Mouse (Mus musculus): Measurements from ENCODE around the gene BC028528. TPM values are rescaled to one million over a fixed set of nuclear protein-coding genes. Genes with fewer than 3 reads are reported as not detected.
"Not testable (repeated sequence)": the region's sequence is repeated elsewhere in the genome, so short reads cannot be mapped to it uniquely, and the experiment has no call there.

Gene BC028528
- 21.1 and 32.7 TPM in 2 replicates for total RNA-seq (2021)
- long read RNA-seq, experiment 1, transcript BC028528-202 (6 exons, 809 nt), result major isoform, 12 of 20 reads
- long read RNA-seq, experiment 1, partial matches to known transcripts, result 3 of 20 reads
- long read RNA-seq, experiment 1, other reads (novel, unspliced or antisense), result 0 of 20 reads
- long read RNA-seq, experiment 2, transcript BC028528-202 (6 exons, 809 nt), result major isoform, 8 of 18 reads
- long read RNA-seq, experiment 2, transcript BC028528-201 (6 exons, 752 nt), result minor isoform, 6 of 18 reads
- long read RNA-seq, experiment 2, partial matches to known transcripts, result 0 of 18 reads
- long read RNA-seq, experiment 2, other reads (novel, unspliced or antisense), result 3 of 18 reads

- peak; percentile 69 for DNase-seq
These were observed at the start of gene BC028528 for GRCm38 (mm10) chr3:95891211-95892065. Gene BC028528, minus strand, starts transcription at chr3:95892005.

GRCm38 (mm10) chr3:95938835-95939234, 47.0 kb upstream of the BC028528 start:
- DNase-seq, result peak; percentile 52

- peak; percentile 54 for DNase-seq
These were observed 46.4 kb upstream of the BC028528 start for GRCm38 (mm10) chr3:95938217-95938616.

- no peak for DNase-seq
These were observed 42.6 kb upstream of the BC028528 start for GRCm38 (mm10) chr3:95934448-95934847.

- DNase-seq, result no peak
These were observed 41.4 kb upstream of the BC028528 start for GRCm38 (mm10) chr3:95933111-95933750.

- DNase-seq, result no peak
These were observed 40.8 kb upstream of the BC028528 start for GRCm38 (mm10) chr3:95932566-95932965.

GRCm38 (mm10) chr3:95932157-95932556, 40.4 kb upstream of the BC028528 start:
- DNase-seq, result no peak

GRCm38 (mm10) chr3:95931471-95931870, 39.7 kb upstream of the BC028528 start:
- DNase-seq, result no peak

GRCm38 (mm10) chr3:95930471-95930789, 38.6 kb upstream of the BC028528 start:
- no peak for DNase-seq

GRCm38 (mm10) chr3:95929581-95930470, 38.0 kb upstream of the BC028528 start:
- DNase-seq, result peak; percentile 84

- DNase-seq, result peak; percentile 98
These were observed 37.1 kb upstream of the BC028528 start, which contains the start of gene Anp32e for GRCm38 (mm10) chr3:95928658-95929503. Gene Anp32e, plus strand, starts transcription at chr3:95929246.

GRCm38 (mm10) chr3:95928261-95928657, 36.5 kb upstream of the BC028528 start:
- no peak for DNase-seq

GRCm38 (mm10) chr3:95925087-95925486, 33.3 kb upstream of the BC028528 start:
- no peak for DNase-seq

- no peak for DNase-seq
These were observed 32.4 kb upstream of the BC028528 start for GRCm38 (mm10) chr3:95924185-95924584.

GRCm38 (mm10) chr3:95923429-95923828, 31.6 kb upstream of the BC028528 start:
- not testable (repeated sequence) for DNase-seq

- not testable (repeated sequence) for DNase-seq
These were observed 28.7 kb upstream of the BC028528 start for GRCm38 (mm10) chr3:95920532-95920931.

GRCm38 (mm10) chr3:95916760-95917159, 25.0 kb upstream of the BC028528 start:
- DNase-seq, result no peak

- DNase-seq, result no peak
These were observed 22.9 kb upstream of the BC028528 start for GRCm38 (mm10) chr3:95914706-95915105.

GRCm38 (mm10) chr3:95907613-95908012, 15.8 kb upstream of the BC028528 start:
- no peak for DNase-seq

- peak; percentile 66 for DNase-seq
These were observed 15.1 kb upstream of the BC028528 start for GRCm38 (mm10) chr3:95906860-95907259.
